Mouse (Mus musculus) forebrain, embryonic 11.5 days (tissue): ENCODE data around the gene Ttc5. TPM values are rescaled to one million over a fixed set of nuclear protein-coding genes. Genes with fewer than 3 reads are reported as not detected.
"Not testable (repeated sequence)": the region's sequence is repeated elsewhere in the genome, so short reads cannot be mapped to it uniquely, and the experiment has no call there.

Source experiments
- ATAC-seq: fragments of 200-750 bp; cut with Nextera tagmentation; replicated peaks from 2 replicates; pipeline ENCODE4 v1.8.0; 2017; ENCODE audit warnings: moderate TSS enrichment; ENCODE audit not compliant: low FRiP score
- DNase-seq: peaks from one replicate; pipeline ENCODE4 v3.0.0-alpha.2; 2017; ENCODE audit warnings: low spot score
- H3K27ac ChIP-seq: fragments of 300-500 bp; sonication (generic); 2 replicates; pipeline ENCODE4 v1.5.1; 2014; ENCODE audit warnings: low read depth, low read length
- H3K27me3 ChIP-seq: fragments of 300-500 bp; sonication (generic); 2 replicates; pipeline ENCODE4 v1.6.1; 2014; ENCODE audit warnings: mild to moderate bottlenecking, low read length, mixed read lengths; ENCODE audit not compliant: control insufficient read depth, insufficient read depth
- H3K36me3 ChIP-seq: fragments of 300-500 bp; sonication (generic); 2 replicates; pipeline ENCODE4 v1.6.1; 2014; ENCODE audit warnings: mild to moderate bottlenecking, low read length, moderate library complexity, mixed read lengths; ENCODE audit not compliant: control insufficient read depth, insufficient read depth
- H3K4me1 ChIP-seq: fragments of 300-500 bp; sonication (generic); replicated peaks from 2 replicates; pipeline ENCODE4 v1.6.1; 2014; ENCODE audit warnings: low read length, mixed read lengths; ENCODE audit not compliant: control insufficient read depth, insufficient read depth
- H3K4me2 ChIP-seq: fragments of 300-500 bp; sonication (generic); 2 replicates; pipeline ENCODE4 v1.6.1; 2014; ENCODE audit warnings: low read depth, mild to moderate bottlenecking, low read length, moderate library complexity, mixed read lengths; ENCODE audit not compliant: severe bottlenecking
- H3K4me3 ChIP-seq: fragments of 300-500 bp; sonication (generic); 2 replicates; pipeline ENCODE4 v1.5.1; 2014; ENCODE audit warnings: low read depth, low read length
- H3K9ac ChIP-seq: fragments of 300-500 bp; sonication (generic); 2 replicates; pipeline ENCODE4 v1.6.1; 2014; ENCODE audit warnings: low read length
- H3K9me3 ChIP-seq: fragments of 300-500 bp; sonication (generic); 2 replicates; pipeline ENCODE4 v1.6.1; 2016; ENCODE audit warnings: low read length, mixed read lengths; ENCODE audit not compliant: control insufficient read depth
- WGBS: fragments of 180-500 bp; shearing (Covaris S2); extraction: QIAGEN DNeasy Blood & Tissue Kit; methylation state at CpG from one replicate; pipeline ENCODE4 v1.1.7; 2014; 5-methylcytosine and 5-hydroxymethylcytosine counted together
- polyA plus RNA-seq: library from polyadenylated mRNA; unstranded; fragments of >200 nt; fragmentation: Nextera tagmentation; extraction: Ambion mirVana; gene quantifications from 2 replicates; pipeline ENCODE4 v1.2.1, GENCODE M21; 2014

Ttc5 gene
- polyA plus RNA-seq, 1 experiment from 2014 or later, result 101 TPM

DNA sequence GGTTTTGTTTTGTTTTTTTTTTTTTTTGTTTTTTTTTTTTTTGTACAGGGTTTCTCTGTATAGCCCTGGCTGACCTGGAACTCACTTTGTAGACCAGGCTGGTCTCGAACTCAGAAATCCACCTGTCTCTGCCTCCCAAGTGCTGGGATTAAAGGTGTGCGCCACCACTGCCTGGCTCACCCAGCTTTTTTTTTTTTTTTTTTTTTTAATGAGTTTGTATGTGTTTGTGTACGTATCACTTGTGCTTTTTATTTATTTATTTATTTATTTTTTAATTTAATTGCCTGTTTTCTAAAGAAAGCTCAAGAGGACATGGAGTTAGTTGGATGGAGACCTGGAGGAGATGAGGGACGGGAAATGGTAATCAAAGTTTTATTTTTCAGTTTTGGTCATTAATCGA is 21.1 kb upstream of the Ttc5 start:
- 0 out of 2 replicates have a peak overlapping the region, but pooled peaks have one; percentile 21 for H3K4me2 ChIP-seq
- not testable (repeated sequence) for H3K9me3 ChIP-seq, H3K4me3 ChIP-seq, H3K4me1 ChIP-seq, H3K9ac ChIP-seq, H3K27me3 ChIP-seq, H3K36me3 ChIP-seq, ATAC-seq, H3K27ac ChIP-seq, DNase-seq
- 98% methylated on average over 5 of the region's 5 CpGs for WGBS

DNA sequence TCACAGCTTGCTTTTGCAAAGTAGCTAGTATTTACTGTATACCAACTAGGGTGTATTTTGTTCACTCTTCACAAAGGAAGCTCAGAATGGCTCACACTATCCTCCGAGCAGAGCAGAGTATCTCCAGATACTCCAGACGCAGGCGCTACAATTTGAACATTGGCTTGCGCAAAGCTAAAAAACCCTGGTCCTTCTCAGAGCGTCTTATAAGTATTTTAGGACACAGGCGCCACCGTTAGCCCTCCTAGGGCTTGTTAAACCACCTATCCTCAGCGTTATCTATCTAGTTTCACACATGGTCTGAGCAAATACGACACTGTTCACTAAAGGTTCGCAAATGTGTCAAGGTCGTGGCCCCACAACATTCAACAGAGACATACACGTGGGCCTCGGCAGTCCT is 19.4 kb upstream of the Ttc5 start:
- Histone ChIP-seq H3K9me3 (no peaks in the 10 kb centered on the region), H3K4me1 (no peaks in the 10 kb centered on the region), H3K36me3 (no peaks in the 10 kb centered on the region), H3K27me3 (no peaks in the 10 kb centered on the region), H3K4me2 (no peak overlapping the region), H3K27ac (no peak overlapping the region), H3K4me3 (no peak overlapping the region), H3K9ac (no peak overlapping the region)
- ATAC-seq, result no peak
- DNase-seq, result no peak
- WGBS, result 78% methylated on average over 13 of the region's 13 CpGs

DNA sequence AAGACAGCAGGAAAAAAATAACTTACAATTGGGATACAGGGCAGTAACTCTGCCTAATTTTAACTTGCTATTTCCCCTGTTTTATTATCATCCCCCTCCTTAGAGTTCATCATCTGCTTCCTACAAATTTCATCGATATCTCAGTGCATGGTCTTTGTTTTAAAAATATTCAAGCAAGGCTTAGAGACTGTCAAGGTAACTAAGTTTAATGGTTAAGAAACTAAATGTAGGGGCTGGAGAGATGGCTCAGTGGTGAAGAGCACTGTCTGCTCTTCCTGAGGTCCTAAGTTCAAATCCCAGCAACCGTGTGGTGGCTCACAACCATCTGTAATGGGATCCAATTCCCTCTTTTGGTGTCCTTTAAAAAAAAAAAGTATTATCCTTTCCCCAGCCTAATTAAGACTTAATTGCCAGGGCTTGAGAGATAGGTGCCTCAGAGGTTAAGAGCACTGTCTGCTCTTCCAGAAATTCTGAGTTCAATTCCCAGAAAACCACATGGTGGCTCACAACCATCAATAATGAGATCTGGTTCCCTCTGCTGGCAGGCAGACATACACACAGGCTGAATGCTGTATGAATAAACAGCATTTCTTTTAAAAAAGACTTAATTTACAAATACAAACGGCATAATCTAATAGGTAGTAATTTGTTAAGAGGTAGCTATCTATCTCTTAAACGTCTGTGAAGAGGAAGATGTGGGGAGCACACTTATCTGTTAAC is 17.7 kb upstream of the Ttc5 start:
- ATAC-seq, result no peak
- H3K4me2 ChIP-seq, result no peak overlapping the region
- no peaks in the 10 kb centered on the region for H3K4me1 ChIP-seq
- DNase-seq, result no peak
- H3K4me3 ChIP-seq, result no peak overlapping the region
- no peaks in the 10 kb centered on the region for H3K9me3 ChIP-seq
- no peaks in the 10 kb centered on the region for H3K36me3 ChIP-seq
- 62% methylated on average over 4 of the region's 4 CpGs for WGBS
- no peaks in the 10 kb centered on the region for H3K27me3 ChIP-seq
- H3K27ac ChIP-seq, result no peak overlapping the region
- H3K9ac ChIP-seq, result no peak overlapping the region

DNA sequence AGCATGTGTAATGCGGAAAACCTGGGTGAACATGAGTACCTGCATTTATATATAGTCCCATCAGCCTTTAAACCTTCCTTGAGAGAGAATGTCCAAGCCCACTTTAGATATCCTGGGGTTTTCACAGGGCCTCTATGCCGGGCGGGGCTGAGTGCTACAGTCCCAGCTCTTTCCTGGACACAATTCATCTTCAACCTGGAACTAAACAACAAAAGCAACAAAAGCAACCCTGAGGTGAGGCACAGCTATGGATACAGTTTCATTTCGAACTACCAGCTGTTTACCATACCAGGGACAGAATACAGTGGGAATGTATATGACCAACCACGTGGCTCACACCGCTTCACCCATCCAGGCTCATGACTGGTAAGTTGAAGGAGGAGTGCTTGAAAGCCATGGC is 17.1 kb upstream of the Ttc5 start:
- H3K9me3 ChIP-seq, result no peaks in the 10 kb centered on the region
- H3K36me3 ChIP-seq, result no peaks in the 10 kb centered on the region
- H3K4me1 ChIP-seq, result no peaks in the 10 kb centered on the region
- DNase-seq (no peak), ATAC-seq (no peak)
- H3K9ac ChIP-seq, result no peak overlapping the region
- WGBS, result 88% methylated on average over 6 of the region's 6 CpGs
- no peak overlapping the region for H3K27ac ChIP-seq
- no peaks in the 10 kb centered on the region for H3K27me3 ChIP-seq
- H3K4me3 ChIP-seq, result no peak overlapping the region
- no peak overlapping the region for H3K4me2 ChIP-seq

DNA sequence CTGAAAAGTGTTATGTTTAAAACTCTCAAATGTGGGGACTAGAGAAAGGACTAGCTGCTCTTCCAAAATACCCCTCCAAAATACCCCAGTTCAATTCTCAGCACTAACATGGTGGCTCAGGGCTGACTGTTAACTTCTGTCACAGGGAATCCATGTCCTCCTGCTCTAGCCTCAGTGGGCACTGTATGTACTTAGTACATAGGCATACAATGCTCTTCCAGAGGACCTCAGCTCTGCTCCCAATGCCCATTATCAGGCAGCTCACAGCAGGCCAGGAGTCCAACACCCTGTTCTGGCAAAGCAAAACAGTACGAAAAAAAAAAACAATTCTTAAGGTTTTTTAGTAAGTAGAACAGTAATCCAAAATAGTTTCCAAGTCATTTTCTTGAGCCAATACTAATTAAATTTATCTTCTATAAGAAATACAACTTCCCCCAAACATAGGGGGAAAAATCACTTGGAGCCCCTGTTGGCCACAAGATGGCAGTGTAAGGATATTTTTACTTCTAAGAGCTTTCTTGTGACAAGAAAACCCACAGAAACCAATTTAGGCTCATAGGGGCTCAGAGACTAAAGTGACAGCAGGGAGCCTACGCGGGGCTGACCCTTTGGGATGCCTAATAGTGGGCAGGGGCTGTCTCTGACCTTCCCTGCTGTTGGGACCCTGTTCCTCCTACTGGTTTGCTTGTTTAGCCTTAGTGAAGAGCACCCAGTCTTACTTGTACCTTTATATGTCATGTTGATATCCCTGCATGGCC is 14.4 kb upstream of the Ttc5 start:
- no peaks in the 10 kb centered on the region for H3K36me3 ChIP-seq
- DNase-seq (peak; percentile 60), ATAC-seq (peak; percentile 58; the same call in 1 of the 2 replicates)
- no peaks in the 10 kb centered on the region for H3K4me1 ChIP-seq
- 2% methylated on average over 3 of the region's 3 CpGs for WGBS
- H3K4me2 ChIP-seq, result no peak overlapping the region
- H3K4me3 ChIP-seq, result no peak overlapping the region
- no peak overlapping the region for H3K9ac ChIP-seq
- no peaks in the 10 kb centered on the region for H3K9me3 ChIP-seq
- H3K27me3 ChIP-seq, result no peaks in the 10 kb centered on the region
- no peak overlapping the region for H3K27ac ChIP-seq

DNA sequence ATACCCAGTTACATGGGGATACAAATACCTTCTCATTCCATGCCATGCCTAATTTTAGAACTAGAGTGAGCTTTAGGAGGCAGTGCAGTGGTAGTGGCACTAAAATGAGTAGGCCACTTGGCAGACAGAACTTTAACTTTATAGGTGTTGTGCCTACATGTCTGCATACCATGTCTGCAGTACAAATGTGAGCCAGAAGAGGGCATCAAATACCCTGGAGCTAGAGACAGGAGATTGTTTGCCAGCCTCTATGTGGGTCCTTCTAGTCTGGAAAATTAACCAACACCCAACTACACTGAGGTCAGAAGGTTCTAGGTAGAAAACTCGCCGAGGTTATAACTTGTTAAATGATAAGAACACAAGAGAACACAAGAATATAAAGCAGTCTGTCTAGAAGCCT is 13.2 kb upstream of the Ttc5 start:
- Histone ChIP-seq H3K9me3 (no peaks in the 10 kb centered on the region), H3K4me1 (no peaks in the 10 kb centered on the region), H3K9ac (no peak overlapping the region), H3K4me3 (no peak overlapping the region), H3K27ac (no peak overlapping the region), H3K4me2 (no peak overlapping the region), H3K36me3 (no peaks in the 10 kb centered on the region), H3K27me3 (no peaks in the 10 kb centered on the region)
- DNase-seq (no peak), ATAC-seq (no peak)
- 58% methylated on average over 2 of the region's 2 CpGs for WGBS

DNA sequence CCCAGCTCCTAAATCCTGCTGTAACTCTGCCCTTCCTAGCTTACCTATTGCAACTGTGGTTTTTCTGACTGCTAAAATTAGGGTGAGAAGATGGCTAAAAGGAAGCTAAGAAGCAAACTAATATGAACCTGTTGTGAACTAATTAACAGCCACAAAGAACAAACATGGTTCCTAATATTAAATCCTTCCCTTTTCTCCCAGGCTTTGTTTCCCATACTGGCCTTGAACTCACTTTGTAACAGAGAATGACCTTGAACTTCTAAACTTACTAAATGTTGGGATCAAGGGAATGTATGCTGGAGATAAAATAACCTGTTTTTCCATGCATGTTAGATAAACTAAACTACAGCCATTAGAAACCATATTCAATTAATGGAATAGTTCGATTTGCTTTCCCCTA is 11.1 kb upstream of the Ttc5 start:
- Histone ChIP-seq H3K27ac (no peak overlapping the region), H3K4me3 (no peak overlapping the region), H3K9ac (no peak overlapping the region), H3K9me3 (no peaks in the 10 kb centered on the region), H3K4me1 (no peaks in the 10 kb centered on the region), H3K27me3 (no peaks in the 10 kb centered on the region), H3K4me2 (no peak overlapping the region), H3K36me3 (no peaks in the 10 kb centered on the region)
- DNase-seq (no peak), ATAC-seq (no peak)
- 78% methylated on average over 1 of the region's 1 CpGs for WGBS

DNA sequence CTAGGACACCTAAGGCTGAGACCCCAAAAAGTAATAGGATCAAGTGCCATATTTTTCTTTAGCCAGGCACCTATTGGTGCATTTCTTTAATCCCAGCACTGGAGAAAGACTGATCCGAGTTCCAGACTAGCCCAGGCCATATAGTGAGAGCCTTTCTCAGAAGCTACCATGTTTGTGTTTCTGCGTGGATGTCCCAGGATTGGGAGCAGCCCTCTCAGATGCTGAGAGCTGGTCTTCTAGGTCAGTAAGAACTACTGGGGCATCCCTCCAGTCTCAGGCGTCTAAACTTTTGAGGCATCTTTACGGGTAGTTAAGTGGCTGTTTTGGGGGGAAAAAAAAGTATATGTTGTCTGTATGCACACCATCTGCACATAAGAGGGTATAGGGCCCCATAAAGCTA is 10.6 kb upstream of the Ttc5 start:
- ATAC-seq (no peak), DNase-seq (no peak)
- H3K9ac ChIP-seq, result no peak overlapping the region
- no peak overlapping the region for H3K4me3 ChIP-seq
- no peaks in the 10 kb centered on the region for H3K9me3 ChIP-seq
- no peak overlapping the region for H3K27ac ChIP-seq
- 83% methylated on average over 4 of the region's 4 CpGs for WGBS
- no peaks in the 10 kb centered on the region for H3K27me3 ChIP-seq
- H3K4me2 ChIP-seq, result no peak overlapping the region
- H3K4me1 ChIP-seq, result no peaks in the 10 kb centered on the region
- no peaks in the 10 kb centered on the region for H3K36me3 ChIP-seq
